Mouse (Mus musculus) cortical plate, adult 2 months (tissue): ENCODE data around the gene BC035044.

ENCODE experiments used
- CTCF ChIP-seq: fragments of 200-500 bp; IDR thresholded peaks from 2 replicates; pipeline ENCODE4 v1.5.1; 2011; ENCODE audit warnings: mild to moderate bottlenecking, control low read depth, low read length; ENCODE audit not compliant: insufficient read depth; ENCODE audit errors: extremely low read depth
- POLR2A ChIP-seq: fragments of 200-500 bp; IDR thresholded peaks from 2 replicates; pipeline ENCODE4 v1.6.1; 2011; ENCODE audit warnings: mild to moderate bottlenecking, low read length, control low read depth; ENCODE audit not compliant: insufficient read depth; ENCODE audit errors: extremely low read depth

- no peak for TF ChIP-seq CTCF
- TF ChIP-seq POLR2A = no peak
Observed at GRCm38 (mm10) chr6:128854895-128855294, 36.0 kb downstream of the BC035044 start.
